Comparison of ENCODE assay signal across 18 mouse cellular contexts in the genomic region with DNA sequence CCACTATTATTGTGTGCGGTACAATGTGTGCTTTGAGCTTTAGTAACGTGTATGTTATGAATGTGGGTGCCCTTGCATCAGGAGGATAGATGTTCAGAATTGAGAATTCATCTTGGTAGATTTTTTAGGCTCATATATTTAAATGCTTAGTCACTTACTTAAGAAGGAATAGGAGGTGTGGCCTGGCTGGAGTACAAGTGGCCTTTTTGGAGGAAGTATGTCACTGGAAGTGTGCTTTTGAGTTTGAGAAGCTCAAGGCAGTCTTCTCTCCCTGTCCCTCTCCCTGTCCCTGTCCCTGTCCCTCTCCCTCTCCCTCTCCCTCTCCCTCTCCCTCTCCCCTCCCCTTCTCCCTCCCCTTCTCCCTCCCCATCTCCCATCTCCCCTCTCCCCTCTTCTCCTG. TPM values are rescaled to one million over a fixed set of nuclear protein-coding genes. Genes with fewer than 3 reads are reported as not detected.
A peak's percentile ranks its signal among the peaks of the same experiment; 100 is the strongest.
DNase-seq lines count a peak whose midpoint lies in the region; ATAC-seq and TF ChIP-seq lines count a peak whose summit lies in the region.
"Had no signal": no experiment of that assay in that cellular context is flagged by ENCODE, and none has a peak within 500 bp of the region (broad histone marks: within the 10 kb centered on the region; RNA-seq: fewer than 3 reads in every experiment).

No protein-coding gene starts in this region.

- peak; percentile 34 for DNase-seq in kidney, adult 2 months
- DNase-seq in kidney, adult 18-20 months = no peak
- DNase-seq in lung, postnatal 0 days (ENCODE audit: low spot score) = no peak
- no peak for DNase-seq in lung, adult 2 months
- DNase-seq in right cerebral cortex, postnatal 36 days (ENCODE audit: low spot score in 2 of 2) = no peak
- no peak for DNase-seq in layer of hippocampus, postnatal 36 days
- DNase-seq: adrenal gland, postnatal 36 days; cerebellum, postnatal 10 days; embryo, embryonic 11 days; right cerebral cortex, postnatal 14 days had no signal

- H3K9me3 ChIP-seq in lung, postnatal 0 days (ENCODE audit: low read length) = no peaks in the 10 kb centered on the region
- H3K9me3 ChIP-seq in heart, embryonic 13.5 days = no peaks in the 10 kb centered on the region
- H3K9me3 ChIP-seq: forebrain, embryonic 13.5 days; limb, embryonic 12.5 days; liver, embryonic 15.5 days had no signal

- no peak for TF ChIP-seq EP300 in lung, postnatal 0 days (IDR thresholded peaks at IDR 0.05)

- no peak overlapping the region for H3K4me3 ChIP-seq in kidney, adult 2 months (ENCODE audit: insufficient read depth, low read depth, low read length)
- H3K4me3 ChIP-seq in lung, postnatal 0 days (ENCODE audit: low read depth, low read length) = no peak overlapping the region
- H3K4me3 ChIP-seq in lung, adult 2 months (replicated peaks; ENCODE audit: extremely low read depth, low read depth, low read length) = no peak overlapping the region
- no peak overlapping the region for H3K4me3 ChIP-seq in heart, embryonic 13.5 days
- H3K4me3 ChIP-seq: forebrain, embryonic 13.5 days; limb, embryonic 12.5 days; liver, embryonic 15.5 days had no signal

- 85% methylated on average over 2 of the region's 2 CpGs for WGBS in kidney, adult 2 months
- WGBS in lung, postnatal 0 days = 90% methylated on average over 2 of the region's 2 CpGs
- 87% methylated on average over 2 of the region's 2 CpGs for WGBS in lung, adult 2 months
- WGBS in heart, embryonic 13.5 days = 80% methylated on average over 2 of the region's 2 CpGs

- H3K27me3 ChIP-seq in kidney, adult 2 months (replicated peaks; ENCODE audit: control insufficient read depth, insufficient read depth, low read length) = no peaks in the 10 kb centered on the region
- H3K27me3 ChIP-seq in lung, postnatal 0 days (replicated peaks; ENCODE audit: insufficient read depth, low read length) = no peaks in the 10 kb centered on the region
- H3K27me3 ChIP-seq in heart, embryonic 13.5 days (replicated peaks) = no peaks in the 10 kb centered on the region
- H3K27me3 ChIP-seq: CH12.LX; forebrain, embryonic 13.5 days; limb, embryonic 12.5 days; liver, embryonic 15.5 days had no signal

- H3K9ac ChIP-seq in lung, postnatal 0 days (replicated peaks; ENCODE audit: low read depth) = no peak overlapping the region
- H3K9ac ChIP-seq in heart, embryonic 13.5 days = no peak overlapping the region
- H3K9ac ChIP-seq: forebrain, embryonic 13.5 days; limb, embryonic 12.5 days; liver, embryonic 15.5 days had no signal

- H3K27ac ChIP-seq in kidney, adult 2 months (ENCODE audit: insufficient read depth, low read depth, low read length) = peak overlapping the region; percentile 79
- H3K27ac ChIP-seq in lung, postnatal 0 days (ENCODE audit: low read length) = peak overlapping the region; percentile 68; the same call in 1 of the 2 replicates
- peak overlapping the region; percentile 84 for H3K27ac ChIP-seq in heart, embryonic 13.5 days (replicated peaks)
- H3K27ac ChIP-seq: forebrain, embryonic 13.5 days; limb, embryonic 12.5 days; liver, embryonic 15.5 days had no signal

- no peak overlapping the region for H3K4me2 ChIP-seq in lung, postnatal 0 days (replicated peaks; ENCODE audit: low read depth, low read length)
- no peak overlapping the region for H3K4me2 ChIP-seq in heart, embryonic 13.5 days
- H3K4me2 ChIP-seq: forebrain, embryonic 13.5 days; limb, embryonic 12.5 days; liver, embryonic 15.5 days had no signal

- TF ChIP-seq POLR2A in kidney, adult 2 months (IDR thresholded peaks at IDR 0.05; ENCODE audit: low read depth, low read length) = no peak
- no peak for TF ChIP-seq POLR2A in lung, adult 2 months (IDR thresholded peaks at IDR 0.05; ENCODE audit: borderline replicate concordance, extremely low read depth, low read depth, low read length)

- H3K36me3 ChIP-seq in kidney, adult 2 months (ENCODE audit: control insufficient read depth, insufficient read depth, low read length) = no peaks in the 10 kb centered on the region
- H3K36me3 ChIP-seq in lung, postnatal 0 days (ENCODE audit: insufficient read depth, low read length) = no peaks in the 10 kb centered on the region
- H3K36me3 ChIP-seq in heart, embryonic 13.5 days = no peaks in the 10 kb centered on the region
- H3K36me3 ChIP-seq: limb, embryonic 12.5 days; liver, embryonic 15.5 days had no signal

- no peak for TF ChIP-seq CTCF in kidney, adult 2 months (conservative IDR thresholded peaks at IDR 0.05; ENCODE audit: insufficient read depth, insufficient read length, low read depth, low read length)
- TF ChIP-seq CTCF in lung, postnatal 0 days (IDR thresholded peaks at IDR 0.05) = no peak
- TF ChIP-seq CTCF in lung, adult 2 months (IDR thresholded peaks at IDR 0.05; ENCODE audit: insufficient read depth, low read length) = no peak

- H3K4me1 ChIP-seq in kidney, adult 2 months (ENCODE audit: control insufficient read depth, insufficient read depth, low read length) = no peaks in the 10 kb centered on the region
- no peaks in the 10 kb centered on the region; the same call in 1 of the 2 replicates for H3K4me1 ChIP-seq in lung, postnatal 0 days (ENCODE audit: insufficient read depth, low read depth, low read length)
- peaks cover 12% of the 10 kb centered on the region; the same call in 1 of the 2 replicates for H3K4me1 ChIP-seq in lung, adult 2 months (ENCODE audit: control insufficient read depth, insufficient read depth, low read length)
- H3K4me1 ChIP-seq in heart, embryonic 13.5 days = peaks cover 17% of the 10 kb centered on the region
- H3K4me1 ChIP-seq: forebrain, embryonic 13.5 days; limb, embryonic 12.5 days; liver, embryonic 15.5 days had no signal

- no peak for ATAC-seq in lung, postnatal 0 days
- no peak for ATAC-seq in heart, embryonic 13.5 days (ENCODE audit: extremely low read depth, insufficient number of reproducible peaks, low FRiP score, low TSS enrichment)
- ATAC-seq: forebrain, embryonic 13.5 days; hindbrain, embryonic 16.5 days; midbrain, embryonic 16.5 days had no signal

RNA-seq across cellular contexts. Expression of a gene that starts 2.5 kb away (rescaled TPM):
- polyA plus RNA-seq in kidney, adult 2 months (2012; rRNA removed) = 3.4 and 3.8 TPM in 2 replicates
- polyA plus RNA-seq in lung, postnatal 0 days (2015; fragmentation: Nextera tagmentation; extraction: Ambion mirVana) = 23.7 and 27.3 TPM in 2 replicates
- 24.7 and 31.2 TPM in 2 replicates for polyA plus RNA-seq in lung, adult 2 months (2012; rRNA removed)
- polyA plus RNA-seq in heart, embryonic 13.5 days (2015; fragmentation: Nextera tagmentation; extraction: Ambion mirVana) = 5.2 and 5.5 TPM in 2 replicates
- total RNA-seq in layer of hippocampus, postnatal 36 days (2021) = under 1 TPM in 1 of 2 experiments, not detected in 1; 0.37 TPM
- total RNA-seq: CH12.LX had no signal

RNA-seq across cellular contexts. Expression of a gene that starts 39.8 kb away (rescaled TPM):
- 10.2 and 12.3 TPM in 2 replicates for polyA plus RNA-seq in kidney, adult 2 months (2012; rRNA removed)
- polyA plus RNA-seq in lung, postnatal 0 days (2015; fragmentation: Nextera tagmentation; extraction: Ambion mirVana) = 6.2 and 8.0 TPM in 2 replicates
- polyA plus RNA-seq in lung, adult 2 months (2012; rRNA removed) = 40.2 and 52.0 TPM in 2 replicates
- polyA plus RNA-seq in heart, embryonic 13.5 days (2015; fragmentation: Nextera tagmentation; extraction: Ambion mirVana) = 14.6 and 17.6 TPM in 2 replicates
- 100 to 1,000 TPM; 280 to 293 TPM for total RNA-seq in layer of hippocampus, postnatal 36 days (2021)

RNA-seq across cellular contexts. Expression of a gene that starts 48.0 kb away (rescaled TPM):
- polyA plus RNA-seq in kidney, adult 2 months (2012; rRNA removed) = not detected in 2 replicates
- 0.18 and 0.27 TPM in 2 replicates for polyA plus RNA-seq in lung, postnatal 0 days (2015; fragmentation: Nextera tagmentation; extraction: Ambion mirVana)
- 0.12 and 0.14 TPM in 2 replicates for polyA plus RNA-seq in lung, adult 2 months (2012; rRNA removed)
- polyA plus RNA-seq in heart, embryonic 13.5 days (2015; fragmentation: Nextera tagmentation; extraction: Ambion mirVana) = not detected in 2 replicates
- 10 to 100 TPM; 14.8 to 16.6 TPM for total RNA-seq in layer of hippocampus, postnatal 36 days (2021)
- total RNA-seq: CH12.LX; megakaryocyte progenitor cell, adult 5-6 weeks had no signal
- polyA plus RNA-seq: limb, embryonic 12.5 days had no signal
